Mouse (Mus musculus) c-Kit-negative CD71-positive TER-119-positive erythroid progenitor cells, embryonic 14.5 days (primary cell): ENCODE measurements around the gene Pmp22.

Experiments used
- DNase-seq: peaks from one replicate; pipeline ENCODE4 v3.0.0-alpha.2; 2013; ENCODE audit warnings: low read depth, low spot score

Pmp22 gene

GRCm38 (mm10) chr11:63162806-63163205, 34.0 kb downstream of the Pmp22 start:
- no peak for DNase-seq

DNA sequence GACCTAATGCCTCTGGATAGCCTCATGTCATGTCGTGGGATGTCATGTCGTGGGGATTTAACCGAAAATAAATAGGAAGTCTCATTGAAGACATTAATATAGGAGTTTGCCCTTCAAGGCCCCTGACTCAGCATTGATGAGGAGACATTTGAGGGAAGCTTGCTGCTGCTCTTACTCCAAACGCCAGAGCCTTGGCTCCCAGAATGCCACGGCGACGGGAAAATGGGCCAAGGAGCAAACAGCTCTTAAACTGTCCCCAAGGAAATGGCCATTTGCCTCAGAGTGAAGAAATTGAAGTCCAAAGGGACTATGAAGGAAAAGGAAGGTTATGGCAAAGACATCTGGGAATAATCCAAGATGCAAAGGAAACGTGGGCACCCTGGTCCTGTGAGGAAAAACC, 34.8 kb downstream of the Pmp22 start:
- DNase-seq: no peak

DNA sequence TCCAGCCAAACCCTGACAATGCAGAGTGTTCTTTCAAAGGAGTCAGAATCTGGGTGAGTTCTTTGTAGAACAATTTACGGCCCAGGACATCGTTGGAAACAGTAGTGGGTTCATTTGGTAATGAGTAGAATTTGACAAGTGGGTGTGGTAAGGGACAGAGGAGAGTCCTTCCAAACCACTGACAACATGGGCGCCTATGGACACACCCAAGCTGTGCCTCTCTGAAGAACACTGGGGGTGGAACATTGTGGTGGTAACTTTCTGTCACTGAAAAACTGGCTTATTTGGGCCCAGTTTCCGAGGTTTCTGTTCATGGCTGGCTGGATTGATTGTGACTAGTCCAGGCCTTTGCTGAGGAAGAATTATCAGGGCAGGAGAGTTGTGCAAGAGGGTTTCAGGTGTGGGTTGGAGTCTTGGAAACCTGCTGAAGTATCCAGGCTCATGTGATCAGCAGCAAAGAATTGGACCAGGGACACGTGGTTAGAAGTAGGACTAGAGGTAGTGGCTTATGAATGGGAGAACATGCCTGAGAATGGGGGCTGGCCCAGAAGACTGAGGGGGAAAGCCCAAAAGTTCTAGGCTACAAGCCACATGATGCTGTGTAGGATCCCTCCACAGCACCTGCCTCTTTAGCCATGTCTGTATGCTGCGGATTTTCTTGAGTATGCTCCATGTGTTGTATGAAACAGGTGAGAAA, 35.4 kb downstream of the Pmp22 start:
- DNase-seq: no peak

DNA sequence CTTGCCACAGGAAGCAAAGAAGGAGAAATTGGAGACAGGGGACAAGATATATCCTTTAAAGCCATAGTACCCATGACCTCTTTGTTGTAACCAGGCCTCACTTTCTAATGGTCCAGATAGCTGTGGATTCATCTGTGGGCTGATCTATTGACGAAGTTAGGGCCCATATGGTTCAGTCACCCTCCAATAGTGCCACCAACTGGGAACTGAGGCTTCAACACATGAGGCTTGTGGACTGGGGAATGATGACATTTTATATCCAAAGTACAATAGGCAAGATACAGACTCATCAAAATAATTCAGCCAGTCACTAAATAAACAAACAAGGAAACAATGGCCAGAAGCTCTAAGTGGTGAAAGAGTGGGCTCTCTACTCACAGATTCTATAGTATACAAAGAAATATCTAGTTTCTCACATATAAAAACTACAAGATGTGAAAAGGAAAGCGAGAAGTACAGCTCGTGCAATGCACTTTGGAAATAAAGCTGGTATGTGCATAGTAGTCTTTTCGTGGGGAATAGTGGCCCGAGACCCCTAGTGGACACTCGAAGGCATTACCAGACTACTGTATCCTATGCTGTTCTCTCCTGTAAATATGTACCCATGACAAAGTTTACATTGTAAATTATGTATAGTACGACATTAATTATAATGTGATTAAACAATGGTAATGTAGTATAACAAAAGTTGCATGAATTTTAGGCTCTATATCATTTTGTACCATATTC, 36.1 kb downstream of the Pmp22 start:
- no peak for DNase-seq

GRCm38 (mm10) chr11:63167826-63168225, 39.0 kb downstream of the Pmp22 start:
- DNase-seq: no peak

DNA sequence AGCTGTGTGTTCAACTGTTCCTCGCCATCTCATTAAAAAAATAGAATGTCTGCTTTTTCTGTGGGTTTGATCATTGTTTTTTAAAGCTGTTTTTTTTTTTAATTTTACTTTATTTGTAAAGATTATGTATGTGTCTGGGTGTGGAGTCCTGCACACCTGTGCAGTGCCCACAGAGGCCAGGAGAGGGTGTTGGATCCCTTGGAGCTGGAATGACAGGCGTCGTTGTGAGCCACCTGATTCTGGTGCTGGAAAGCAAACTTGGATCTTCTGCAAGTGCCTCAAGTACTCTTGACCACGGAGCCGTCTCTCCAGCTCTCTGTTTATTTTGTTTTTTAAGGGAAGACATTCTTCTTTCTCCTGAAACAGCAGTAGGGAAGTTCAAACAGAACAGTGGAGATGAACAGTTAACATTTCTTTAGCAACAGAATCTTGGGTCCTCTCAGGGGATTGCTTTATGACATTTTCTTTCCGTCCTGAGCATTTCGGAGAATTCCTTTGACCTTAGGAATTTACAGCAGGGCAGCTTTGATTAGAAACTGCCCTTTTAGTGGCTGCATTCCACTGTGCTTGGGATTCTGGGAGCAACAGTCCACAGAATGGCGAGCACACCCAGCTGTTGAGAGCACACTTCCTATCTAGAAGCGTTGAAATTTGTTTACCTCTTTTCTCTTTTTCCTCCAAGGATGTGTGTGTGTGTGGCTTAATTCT, 39.9 kb downstream of the Pmp22 start:
- DNase-seq: no peak

DNA sequence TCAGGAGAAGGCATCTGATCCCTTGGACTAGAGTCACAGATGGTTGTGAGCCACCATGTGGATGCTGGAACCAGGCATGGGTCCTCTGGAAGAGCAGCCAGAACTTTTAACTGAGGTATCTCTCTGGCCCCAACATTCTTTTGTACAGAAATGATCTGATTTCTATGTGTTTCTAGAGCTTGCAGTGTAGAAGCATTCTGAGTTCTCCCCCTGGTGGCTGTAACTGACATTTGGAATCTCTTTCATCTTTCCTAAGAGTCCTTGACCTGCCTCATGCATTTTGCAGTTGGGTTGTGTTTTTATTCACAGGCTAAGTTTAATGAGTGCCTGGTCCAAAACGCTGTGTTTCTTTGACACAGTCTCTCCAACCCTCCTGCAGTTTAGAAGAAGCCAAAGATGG, 43.2 kb downstream of the Pmp22 start:
- no peak for DNase-seq

DNA sequence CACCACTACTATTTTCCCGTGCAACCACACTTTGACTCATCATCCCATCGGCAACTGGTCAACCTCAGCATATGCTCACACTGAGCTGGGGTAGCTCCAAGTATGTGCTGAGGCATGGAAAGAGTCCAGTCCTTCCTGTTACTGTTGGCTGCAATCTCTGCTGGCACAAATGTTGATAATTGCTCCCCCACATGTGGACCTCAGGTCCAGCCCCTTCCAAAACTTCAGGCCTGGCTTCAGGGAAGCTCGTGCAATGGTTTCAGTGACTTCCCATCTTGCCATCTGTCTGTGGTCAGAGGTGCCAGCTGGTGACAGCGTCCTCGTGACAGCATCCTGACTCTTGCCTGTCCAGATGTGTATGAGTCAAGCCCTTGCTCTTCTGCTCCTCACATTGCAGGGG, 44.8 kb downstream of the Pmp22 start:
- no peak for DNase-seq

- DNase-seq: no peak
These were observed 46.5 kb downstream of the Pmp22 start for GRCm38 (mm10) chr11:63175302-63175701.

DNA sequence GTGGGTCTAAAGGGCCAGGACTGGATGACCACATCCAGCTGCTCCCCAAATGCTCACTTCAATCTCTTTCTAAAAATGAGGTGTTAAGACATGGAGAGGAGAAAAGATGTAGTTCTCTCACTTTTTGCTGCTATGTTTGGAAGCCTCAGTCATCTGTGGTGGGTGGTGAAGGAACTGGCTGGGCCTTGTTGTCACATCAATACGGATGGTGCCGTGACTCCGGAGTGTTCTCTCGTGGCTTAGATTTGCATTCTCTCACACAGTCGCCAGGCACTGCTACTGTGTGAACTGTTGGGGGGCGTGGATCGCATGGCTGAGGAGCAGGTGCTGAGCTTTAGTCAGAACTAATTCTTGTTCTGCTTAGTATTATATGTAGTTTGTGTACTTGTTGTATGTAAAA, 47.6 kb downstream of the Pmp22 start:
- no peak for DNase-seq

GRCm38 (mm10) chr11:63180262-63181101, 51.7 kb downstream of the Pmp22 start:
- no peak for DNase-seq

DNA sequence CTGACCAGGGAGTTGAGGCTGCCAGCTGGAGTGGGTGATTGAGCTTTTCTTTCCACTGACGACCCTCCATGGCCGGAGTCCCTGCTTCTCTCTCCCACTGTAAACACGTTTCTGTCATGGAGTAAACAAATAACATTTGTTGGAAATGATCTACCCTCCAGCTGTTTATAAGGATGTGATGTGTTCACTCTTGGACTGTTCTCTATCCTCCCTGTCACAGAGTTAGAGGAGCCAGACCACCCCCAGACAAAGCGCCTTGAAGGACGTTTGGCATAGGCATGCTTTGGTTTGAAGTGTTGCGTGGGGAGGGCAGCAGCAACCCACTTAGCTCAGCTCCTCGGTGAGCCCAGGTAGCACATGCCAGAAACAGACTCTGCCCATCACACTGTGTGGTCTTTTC, 60.0 kb downstream of the Pmp22 start:
- no peak for DNase-seq

DNA sequence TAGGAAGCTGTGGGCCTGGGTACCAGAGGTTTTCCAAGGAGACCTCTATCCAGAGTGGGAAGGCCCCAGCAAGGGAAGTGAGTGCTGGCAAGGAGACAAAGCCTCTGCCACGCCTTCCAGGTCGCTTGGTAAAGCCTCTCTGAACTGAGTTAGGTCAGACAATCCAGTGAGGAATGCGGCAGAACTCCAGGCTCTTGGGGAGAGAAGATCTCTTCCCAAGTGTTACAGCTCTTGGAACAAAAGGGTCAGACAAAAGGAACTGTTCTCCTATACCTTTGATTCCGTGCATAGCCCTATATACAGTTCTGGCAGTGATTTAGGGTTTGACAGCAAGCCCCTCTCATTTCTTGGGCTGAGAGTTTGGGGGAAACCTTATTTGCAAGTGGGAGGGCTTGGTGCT, 69.3 kb downstream of the Pmp22 start:
- DNase-seq: no peak

GRCm38 (mm10) chr11:63201989-63202535, 73.3 kb downstream of the Pmp22 start:
- no peak for DNase-seq
